Mouse (Mus musculus) thymus, postnatal 10 days (tissue): ENCODE measurements at regions not wholly inside any gene's neighbourhood (a gene's known extent, or its start where the extent isn't known, plus 50 kb on each side); places are given as distances from the start of the nearest gene placed in this dataset.
"Not testable (repeated sequence)": the region's sequence is repeated elsewhere in the genome, so short reads cannot be mapped to it uniquely, and the experiment has no call there.

Source experiments
- DNase-seq, 2 experiments: peaks; one replicate each; pipeline ENCODE4 v3.0.0; 2021; ENCODE audit warnings: low spot score in 2 of 2

DNA sequence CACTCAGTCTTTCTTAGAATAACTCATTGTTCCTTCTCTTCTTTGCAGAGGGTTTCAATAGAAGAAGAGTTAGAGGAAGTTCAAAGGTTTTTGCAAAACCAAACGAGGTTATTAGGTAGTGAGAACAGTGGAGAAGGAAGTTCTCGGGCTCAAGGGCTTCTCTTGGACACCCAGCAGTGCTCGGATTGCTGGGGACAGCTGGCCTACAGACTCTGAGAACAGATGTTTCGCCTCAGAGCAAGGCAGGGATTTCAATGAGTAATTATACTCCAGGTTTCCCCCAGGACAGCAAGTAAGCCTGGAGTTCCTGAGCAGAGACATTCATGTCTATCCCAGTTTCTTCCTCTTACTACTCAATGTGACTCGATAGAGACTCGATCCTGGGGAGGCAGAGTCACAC, 94.4 kb downstream of the Cd24a start:
- DNase-seq: no peak

DNA sequence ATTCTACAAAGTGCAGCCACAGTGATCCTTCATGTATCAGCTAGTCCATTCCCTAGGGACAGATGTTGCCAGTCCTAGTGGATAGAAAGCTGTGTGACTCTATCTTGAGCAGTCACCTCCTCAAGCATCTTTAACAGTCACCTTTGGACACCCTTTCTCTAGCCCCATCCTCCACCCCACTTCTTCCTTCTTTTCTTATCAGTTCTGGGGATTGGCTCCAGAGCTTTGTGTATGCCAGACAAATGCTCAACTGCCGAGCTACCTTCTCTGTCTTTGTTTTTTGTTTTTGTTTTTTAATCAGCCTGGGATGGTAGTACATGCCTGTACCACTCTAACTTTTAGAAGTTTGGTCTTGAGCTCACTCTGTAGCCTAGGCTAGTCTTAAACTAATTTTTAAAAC, 96.7 kb downstream of the Cd24a start:
- DNase-seq: no peak

DNA sequence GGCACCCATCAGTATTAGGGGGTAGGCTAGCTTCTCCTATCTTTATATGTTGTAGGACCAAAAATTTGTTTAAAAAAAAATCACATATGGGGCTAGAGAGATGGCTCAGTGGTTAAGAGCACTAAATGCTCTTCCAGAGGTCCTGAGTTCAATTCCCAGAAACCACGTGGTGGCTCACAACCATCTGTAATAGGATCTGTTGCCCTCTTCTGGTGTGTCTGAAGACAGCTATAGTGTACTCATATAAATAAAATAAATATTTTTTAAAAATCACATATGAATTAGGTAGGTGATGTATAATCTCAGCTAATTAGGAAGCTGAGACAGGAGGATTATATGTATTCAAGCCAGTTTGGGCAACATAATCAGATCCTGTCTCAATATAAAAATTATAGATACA, 97.4 kb downstream of the Cd24a start:
- not testable (repeated sequence) for DNase-seq

DNA sequence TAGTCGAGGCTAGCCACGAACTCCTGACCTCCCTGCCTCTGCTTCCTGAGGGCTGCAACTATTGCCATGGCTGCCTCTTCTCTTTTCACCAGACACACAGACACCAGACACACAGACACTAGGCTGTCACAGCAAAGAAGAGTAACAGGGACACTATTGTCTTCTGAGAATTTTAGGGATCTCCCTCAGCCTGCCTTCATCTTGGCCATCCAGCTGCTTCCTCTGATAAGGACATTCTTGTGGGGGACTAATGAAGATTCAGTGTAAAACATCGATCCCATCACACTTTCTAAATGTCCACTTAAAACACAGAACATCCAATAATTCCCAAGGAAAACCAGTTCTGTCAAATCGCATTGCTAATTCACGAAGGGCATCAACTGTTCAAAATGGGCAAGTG, 98.2 kb downstream of the Cd24a start:
- DNase-seq: no peak

DNA sequence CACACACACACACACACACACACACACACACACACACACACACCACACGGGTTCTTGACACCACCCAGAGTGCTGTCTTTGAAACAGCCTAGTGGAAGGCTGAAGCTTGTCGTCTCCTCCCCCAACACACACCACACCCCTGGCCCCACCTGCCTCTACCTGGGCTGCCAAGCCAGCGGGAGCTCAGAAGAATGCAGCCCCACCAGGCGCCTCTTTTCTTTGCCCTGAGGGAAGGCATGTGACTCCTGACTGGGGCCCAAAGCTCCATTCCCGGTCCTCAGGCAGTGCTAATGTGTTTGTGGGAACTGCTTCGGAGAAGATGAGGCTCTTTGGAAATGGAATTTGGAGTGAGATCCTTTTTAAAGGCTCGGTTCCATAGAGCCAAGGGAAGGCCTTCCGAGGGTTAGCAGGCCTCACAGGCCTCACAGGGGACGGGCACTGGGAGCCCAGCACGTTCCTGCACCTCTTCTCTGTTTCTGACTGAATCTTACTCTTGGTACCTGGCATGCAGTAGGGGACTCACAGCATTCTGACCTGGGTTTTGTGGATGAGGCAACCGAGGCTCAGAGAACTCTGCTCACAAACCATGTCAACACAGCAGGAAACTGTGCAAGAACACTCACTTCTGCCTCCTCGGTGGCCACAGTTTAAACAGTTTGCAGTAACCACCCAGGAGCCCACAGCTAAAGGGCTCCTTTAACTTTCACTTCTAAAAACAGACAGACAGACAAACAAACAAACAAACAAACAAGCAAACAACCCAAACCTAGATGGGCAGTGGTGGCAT, 106.4 kb downstream of the Cd24a start:
- no peak for DNase-seq

DNA sequence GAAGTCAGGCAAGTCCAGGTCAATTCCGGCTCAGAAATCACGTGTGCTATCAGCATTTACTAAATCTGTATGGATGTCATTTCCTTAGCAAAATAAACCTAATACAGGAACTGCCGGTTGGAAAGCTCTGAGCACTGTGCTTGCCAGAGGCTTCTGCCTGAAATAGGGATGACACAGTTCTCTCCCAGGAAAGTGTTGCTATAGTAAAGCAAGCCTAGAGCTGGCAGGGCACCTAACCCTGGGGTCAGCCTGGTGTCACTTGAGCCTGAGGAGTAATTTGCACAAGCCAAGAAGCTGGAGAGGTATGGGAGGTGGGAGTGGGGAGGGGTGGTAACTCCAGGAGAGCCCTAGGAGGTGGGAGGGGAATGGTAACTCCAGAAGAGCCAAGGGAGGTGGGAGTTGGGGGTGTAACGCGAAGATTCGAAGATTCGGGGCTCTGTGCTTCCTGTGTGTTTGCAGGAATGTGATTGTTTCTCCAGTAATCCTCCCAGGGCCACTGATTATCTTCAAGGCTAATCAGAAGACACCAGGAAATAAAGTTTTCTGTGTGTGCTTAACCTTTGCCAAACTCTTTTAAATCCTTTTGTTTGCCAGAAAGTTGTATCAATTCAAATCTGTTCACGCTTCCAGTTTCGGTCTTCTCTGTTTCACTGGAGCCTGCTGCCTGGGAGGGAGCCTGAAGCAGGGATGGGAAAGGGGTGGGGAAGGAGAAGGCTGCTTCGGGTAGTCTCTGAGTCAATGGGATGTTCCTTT, 111.3 kb downstream of the Cd24a start:
- no peak for DNase-seq

DNA sequence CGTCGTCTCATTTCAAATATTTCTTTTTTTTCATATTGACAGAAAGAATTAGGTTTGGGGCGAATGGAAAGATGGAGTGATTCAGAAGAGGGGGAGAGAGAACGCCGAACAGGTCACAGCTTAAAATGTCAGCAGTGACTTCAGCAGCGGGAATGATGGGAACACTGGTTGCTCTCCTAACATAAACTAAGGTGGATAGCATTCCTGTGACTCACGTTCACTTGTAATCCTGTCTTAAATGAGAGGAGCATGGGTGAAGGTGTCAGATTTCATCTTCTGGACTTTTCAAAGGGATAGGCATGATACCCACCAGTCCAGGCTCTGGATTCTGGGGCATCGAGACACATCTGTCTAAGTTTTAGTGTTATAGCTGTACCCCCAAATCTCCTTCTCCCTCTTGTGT, 111.8 kb downstream of the Cd24a start:
- DNase-seq: no peak

DNA sequence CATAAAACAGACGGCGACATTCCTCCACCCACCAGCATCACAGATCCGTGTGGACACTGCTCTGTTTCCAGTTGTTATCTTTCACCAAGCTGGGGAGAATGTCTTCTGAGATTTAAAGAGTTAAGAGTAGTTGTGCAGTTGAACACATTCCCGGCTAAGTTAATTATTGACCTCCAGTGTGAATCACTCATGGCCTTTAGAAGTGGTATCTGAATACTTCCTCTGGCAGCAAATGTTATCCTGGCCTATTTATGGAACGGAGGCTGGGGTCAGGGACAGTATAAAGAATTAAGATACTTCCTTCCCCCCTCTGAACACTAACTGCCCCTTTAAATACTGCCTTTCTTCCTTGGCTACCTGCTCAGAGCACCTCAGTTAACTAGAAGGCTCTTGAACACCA, 115.9 kb downstream of the Cd24a start:
- no peak for DNase-seq

DNA sequence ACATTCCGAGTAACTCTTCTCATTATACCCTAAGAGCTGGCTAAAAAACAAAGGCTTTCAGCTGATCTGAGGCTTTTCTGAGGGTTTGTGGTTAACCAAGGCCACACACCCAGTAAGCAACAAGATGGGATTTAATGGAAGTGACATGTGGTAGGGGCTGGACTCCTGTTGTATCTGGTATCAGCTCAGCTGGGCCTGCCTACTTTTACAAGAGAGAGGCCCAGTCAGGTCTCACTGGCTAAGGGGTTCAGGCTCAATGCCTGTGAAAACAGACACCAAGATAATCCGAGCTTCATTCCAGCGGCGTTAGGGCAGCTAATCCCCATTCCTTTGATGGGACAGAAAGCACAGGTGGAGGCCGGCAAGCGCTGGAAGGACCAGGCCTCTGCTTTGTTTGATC, 116.4 kb downstream of the Cd24a start:
- no peak for DNase-seq

DNA sequence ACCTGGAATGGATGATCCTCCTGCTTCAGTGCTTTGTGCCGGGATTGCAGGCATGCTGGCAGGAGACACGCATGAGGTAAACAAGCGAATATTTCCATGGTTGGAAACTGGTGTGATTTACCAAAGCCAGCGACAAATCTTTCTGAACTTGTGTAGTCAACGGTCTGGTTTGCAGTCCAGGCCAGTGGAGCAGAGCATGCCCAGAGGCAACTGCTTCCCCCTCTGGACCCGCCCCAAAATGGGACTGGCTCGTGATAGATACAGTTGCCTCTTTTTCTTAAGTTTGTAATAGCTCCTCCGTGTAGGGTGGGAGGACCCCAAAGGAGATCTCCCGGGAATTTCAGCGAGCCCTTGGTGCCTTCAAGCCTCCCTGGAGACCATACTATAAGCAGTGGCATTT, 117.4 kb downstream of the Cd24a start:
- DNase-seq: no peak

DNA sequence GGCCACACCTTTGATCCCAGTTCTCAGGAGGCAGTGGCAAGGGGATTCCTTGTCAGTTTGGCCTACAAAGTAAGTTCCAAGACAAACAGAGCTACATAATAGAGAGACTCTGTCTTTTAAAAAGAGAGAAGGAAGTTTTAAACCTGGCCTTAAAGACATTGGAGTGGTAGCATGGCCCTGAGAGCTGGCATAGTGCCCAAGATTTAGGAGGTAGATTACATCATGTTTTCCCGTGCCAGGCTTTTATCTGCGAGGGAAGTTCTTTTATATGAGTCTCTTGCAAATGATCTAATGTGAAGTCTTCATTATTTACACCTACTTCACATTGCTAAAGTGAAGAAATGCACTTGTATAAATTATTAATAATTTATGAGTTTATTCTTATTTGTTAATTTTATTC, 119.8 kb downstream of the Cd24a start:
- no peak for DNase-seq

DNA sequence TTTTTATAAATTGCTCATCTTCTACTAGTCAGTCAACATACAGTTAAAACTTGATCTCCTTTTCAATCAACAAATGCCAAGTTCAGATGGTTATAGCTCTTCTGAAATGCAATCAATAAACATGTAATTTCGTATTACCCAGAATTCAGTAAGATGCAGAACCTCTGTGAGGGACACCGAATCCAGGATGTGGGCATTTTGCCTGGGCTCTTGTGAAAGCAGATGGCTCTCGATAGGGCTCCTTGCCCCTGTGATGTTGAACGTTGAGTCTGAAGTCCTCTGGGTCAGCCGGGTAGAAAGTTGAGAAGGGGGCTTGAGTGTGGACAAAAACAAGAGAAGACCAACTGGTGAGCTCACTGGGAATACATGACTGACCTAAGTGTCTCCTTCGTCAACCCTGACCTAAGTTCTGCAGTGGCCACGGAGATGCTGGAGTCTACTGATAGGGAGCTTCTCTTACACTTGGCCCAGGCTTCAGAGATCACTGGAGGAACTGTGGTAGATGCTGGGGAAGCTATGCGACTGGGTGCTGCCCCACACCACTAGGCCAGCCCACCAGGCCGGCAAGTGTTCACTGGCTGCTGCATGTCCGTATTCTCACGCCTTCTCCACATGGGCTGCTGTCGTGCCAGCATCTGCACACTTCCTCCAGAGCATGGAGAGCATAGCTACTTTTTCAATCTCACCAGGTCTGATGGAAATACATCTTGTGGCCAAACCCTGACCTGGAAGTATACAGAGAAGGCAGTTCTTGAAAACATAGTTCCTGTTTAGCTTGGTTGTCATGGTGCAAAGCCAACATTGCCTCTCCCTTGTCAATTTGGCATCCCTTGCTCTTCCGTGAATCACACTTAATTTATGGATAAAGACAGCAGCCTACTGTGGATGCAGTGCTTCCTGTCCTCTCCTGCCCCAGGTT, 122.5 kb downstream of the Cd24a start:
- no peak for DNase-seq

DNA sequence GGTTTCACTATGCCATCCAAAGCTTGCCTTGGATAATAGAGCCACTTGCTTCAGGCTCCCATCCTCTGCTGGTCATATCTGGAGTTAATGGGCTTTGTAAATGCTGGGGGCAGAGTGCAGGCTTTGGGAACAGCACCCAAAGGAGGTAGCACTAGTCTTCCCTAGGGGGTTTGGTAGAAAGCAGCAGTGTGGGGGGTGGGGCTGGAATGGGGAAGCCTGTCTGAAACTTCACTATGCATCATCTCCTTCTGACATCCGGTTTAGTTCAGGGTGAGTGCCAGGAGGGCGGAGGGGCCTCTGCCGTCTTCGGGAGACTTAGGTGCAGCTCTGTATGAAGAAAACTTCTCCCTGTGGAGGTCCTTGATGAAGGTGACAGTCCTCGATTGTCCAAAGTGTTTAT, 124.8 kb downstream of the Cd24a start:
- DNase-seq: peak in 1 of 2 experiments; percentile 11

DNA sequence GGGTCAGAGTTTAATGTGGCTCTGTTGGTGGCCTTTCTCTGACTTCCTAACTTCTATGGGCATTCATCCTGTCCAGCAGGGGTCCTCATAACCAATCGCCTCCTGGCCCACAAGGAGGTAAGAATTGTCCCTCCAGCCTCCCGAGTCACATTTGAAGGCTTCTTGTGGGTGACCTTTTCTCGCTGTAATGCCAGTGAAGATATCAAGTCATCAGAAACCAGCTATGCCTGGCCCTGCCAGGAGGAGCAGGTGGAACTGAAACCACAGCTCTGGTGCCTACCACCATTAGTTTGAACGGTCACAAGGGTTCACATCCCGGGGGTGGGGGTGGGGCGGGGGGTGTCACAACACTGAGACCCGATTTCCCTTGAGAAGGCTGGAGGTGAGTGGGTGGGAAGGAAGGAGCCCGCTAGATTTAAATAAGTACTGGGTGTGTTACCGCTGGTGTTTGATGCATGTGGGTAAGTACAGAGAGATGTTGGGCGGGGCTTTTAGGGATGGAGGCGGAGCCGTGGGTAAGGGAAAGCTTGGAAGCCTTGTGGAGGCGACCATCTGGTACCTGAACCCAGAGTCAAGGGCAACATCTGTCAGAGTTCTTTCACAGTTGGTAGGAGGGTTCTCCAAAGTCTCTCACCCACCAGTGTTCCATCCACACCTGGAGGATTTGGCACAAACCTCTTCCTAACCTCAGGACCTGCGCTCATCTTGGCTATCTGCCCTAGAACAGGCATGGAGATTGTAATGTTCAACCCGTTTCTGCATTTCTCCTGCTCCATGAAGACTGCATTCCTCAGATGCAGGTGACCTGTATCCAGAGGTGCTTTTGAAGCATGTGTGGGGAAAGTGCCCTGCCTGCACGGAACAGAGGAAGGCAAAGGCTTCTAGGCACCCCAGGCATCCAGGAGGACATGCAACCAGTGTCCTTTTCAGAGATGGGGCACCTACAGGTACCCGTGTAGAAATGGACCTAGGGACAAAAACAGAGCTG, 128.2 kb downstream of the Cd24a start:
- peak; percentile 25 to 28 for DNase-seq

DNA sequence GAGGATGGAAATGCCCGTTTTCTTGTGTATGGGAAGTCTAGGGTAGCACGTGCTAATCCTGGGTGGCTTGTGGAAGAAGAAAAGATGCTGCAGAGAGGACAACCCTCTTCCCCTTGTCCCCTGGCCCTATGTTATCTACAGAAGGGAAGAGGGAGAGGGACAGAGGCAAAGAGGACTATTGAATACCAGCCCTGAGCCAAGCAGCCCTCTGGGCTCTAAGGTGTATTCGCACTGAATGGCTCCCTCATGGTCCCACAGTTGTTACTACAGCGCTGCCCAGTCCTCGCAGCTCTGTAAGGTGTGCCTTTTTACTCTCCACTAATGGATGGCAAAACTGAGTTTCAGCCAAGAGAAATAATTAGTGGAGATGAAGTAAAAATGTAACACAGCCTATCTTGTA, 128.9 kb downstream of the Cd24a start:
- DNase-seq: no peak

DNA sequence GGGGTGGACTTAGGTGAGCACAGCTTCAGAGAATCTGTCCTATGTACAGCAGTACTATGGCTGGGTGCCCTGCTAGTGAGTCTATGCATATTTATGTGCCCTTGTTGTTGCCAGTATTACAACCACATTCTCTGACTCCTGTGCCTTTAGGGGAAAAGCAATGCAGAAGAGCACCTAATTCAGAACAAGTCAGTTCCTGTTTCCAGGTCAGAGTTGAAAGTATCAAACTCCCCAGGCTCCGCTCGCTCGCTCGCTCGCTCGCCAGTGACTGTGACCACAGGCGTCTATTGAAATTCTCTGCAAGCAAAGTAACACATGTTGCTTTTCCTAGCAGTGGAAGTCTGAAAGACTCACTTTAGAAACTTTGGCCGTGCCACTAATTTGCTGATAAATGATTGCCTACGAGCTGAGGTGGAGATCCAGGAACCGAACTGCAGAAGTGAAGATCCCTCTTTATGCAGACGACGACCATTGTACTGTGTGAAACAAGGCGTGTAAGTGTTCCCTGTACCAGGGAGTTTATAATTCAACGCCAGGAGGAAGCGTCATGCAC, 129.8 kb downstream of the Cd24a start:
- DNase-seq: no peak

DNA sequence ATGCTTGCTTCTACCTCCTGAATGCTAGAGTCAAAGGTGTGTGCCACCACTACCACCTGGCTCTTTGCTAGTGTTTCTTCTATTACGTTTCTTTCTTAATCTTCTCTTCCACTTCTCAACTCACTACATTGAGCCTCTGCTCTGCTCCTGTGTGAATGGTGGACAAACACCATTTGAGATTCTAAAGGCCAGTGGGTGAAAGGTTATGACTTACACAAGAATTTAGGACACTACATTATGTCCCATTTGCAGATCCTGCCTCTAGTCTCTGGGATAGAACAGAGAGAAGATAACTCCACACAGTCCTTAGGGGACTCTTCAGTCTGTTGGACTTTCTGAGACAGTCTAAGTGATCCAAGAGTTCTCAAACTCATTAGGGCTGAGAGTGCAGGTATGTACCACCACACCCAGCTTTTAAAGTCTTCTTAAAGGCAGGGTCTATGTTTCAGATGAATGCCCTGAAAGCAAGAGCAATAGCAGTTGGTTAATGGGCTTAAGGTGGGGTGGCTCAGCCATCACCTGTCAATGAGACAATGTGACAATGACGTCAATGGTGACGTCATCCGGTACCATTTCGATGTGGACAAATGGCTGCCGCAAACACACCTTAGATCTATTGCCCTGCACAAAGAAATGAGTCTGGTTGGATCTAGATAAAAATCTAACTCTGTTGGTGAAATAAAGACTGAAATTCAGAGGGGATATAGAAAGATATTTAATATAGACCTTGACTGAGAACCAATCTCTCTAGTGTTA, 131.4 kb downstream of the Cd24a start:
- DNase-seq: no peak

DNA sequence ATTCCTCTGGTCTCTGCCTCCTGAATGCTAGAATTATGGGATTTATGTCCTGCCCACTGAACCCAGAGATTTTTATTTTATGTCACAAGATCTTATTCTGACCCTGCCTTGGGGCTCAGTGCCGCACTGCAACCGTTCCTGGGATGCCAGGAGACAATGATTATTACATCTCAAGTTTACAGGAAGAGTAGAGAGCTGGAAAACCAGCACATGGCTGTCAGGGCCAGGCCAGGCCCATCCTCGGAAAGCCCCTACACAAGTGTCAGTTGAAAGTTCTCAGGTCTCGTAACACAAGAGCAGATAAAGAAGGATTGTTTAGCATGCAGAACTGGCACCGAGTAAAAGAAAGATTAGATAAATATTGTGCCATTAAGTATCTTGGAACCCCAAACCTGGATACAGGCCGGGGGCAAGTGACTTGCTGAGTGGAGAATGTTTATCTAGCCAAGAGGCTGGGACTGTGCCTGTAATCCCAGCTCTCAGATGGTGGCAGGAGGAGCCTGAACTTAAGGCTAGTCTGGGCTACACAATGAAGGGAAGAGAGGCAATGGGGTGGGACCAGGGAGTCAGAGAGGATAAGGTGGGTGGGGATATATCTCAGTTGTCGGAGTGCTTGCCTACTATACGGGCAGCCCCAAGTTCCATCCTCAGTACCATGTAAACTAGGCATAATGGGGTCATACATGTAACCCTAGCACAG, 132.3 kb downstream of the Cd24a start:
- no peak for DNase-seq

DNA sequence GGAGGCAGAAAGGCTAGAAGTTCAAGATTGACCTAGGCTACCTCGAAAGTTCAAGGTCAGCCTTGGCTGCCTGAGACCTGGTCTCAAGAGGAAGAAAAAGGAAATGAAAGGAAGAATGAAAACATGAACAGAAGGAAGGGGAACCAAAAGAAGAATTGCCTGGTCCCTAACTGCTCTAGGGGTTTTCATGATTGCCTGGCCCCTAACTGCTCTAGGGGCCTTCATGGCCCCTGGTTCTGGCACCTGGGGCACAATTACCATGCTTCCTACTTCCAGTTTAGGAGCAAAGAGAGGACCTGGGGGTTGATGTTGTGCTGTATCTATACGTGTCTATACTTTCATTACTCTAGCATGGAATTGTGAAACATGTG, 132.8 kb downstream of the Cd24a start:
- no peak for DNase-seq

DNA sequence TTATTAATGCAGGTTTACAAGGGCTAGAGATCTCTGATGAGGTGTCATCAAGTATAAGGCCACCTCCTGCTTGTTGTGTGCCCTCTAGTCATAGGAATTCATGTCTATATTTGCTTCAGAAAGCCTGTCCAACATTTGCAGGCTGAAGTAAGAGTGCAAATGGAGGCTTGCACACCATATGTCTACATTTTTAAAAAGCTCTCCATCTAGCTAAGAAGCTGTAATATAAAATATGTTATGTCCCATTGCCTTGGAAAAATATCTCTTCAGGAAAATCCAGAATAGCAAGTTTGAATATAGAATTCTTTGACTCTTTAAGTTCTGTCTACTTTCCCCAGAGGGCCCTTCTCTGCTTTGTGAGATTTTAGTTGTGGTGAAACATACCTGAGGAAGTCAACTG, 134.6 kb downstream of the Cd24a start:
- no peak for DNase-seq
